Mouse (Mus musculus) megakaryocyte-erythroid progenitor cell, adult 5-6 weeks (primary cell): ENCODE data around the gene Leng9. TPM values are rescaled to one million over a fixed set of nuclear protein-coding genes. Genes with fewer than 3 reads are reported as not detected.
"Not testable (repeated sequence)": the region's sequence is repeated elsewhere in the genome, so short reads cannot be mapped to it uniquely, and the experiment has no call there.

Experiments used
- ATAC-seq: replicated peaks from 2 replicates; pipeline ENCODE4 v1.8.0; 2016; ENCODE audit warnings: mild to moderate bottlenecking, inconsistent platforms; ENCODE audit not compliant: severe bottlenecking, poor library complexity, low FRiP score, low TSS enrichment
- total RNA-seq, 2 experiments: library from RNA; stranded (forward) in 1 of 2; stranded (reverse) in 1 of 2; fragments of 200-1000, 215-1000 nt in 1 of 2; fragments of >200 nt in 1 of 2; fragmentation: Nextera tagmentation in 1 of 2; gene quantifications; 2 replicates each; pipeline ENCODE4 v1.2.3; 2014 to 2017

Leng9 gene
- total RNA-seq (2014; fragmentation: Nextera tagmentation) (0.47 TPM in 1 of 2 replicates, not detected in the other), total RNA-seq (2017) (2.6 and 3.2 TPM in 2 replicates)

GRCm38 (mm10) chr7:4150059-4150541 is at the start of gene Leng9:
Gene Leng9, minus strand, starts transcription at chr7:4150374.
- peak; percentile 26 for ATAC-seq

GRCm38 (mm10) chr7:4178438-4178837 is 28.3 kb upstream of the Leng9 start:
- peak; percentile 67 for ATAC-seq

GRCm38 (mm10) chr7:4170193-4170938 is 20.2 kb upstream of the Leng9 start:
- no peak for ATAC-seq

- ATAC-seq: no peak
These were observed 16.9 kb upstream of the Leng9 start for GRCm38 (mm10) chr7:4167098-4167497.

GRCm38 (mm10) chr7:4165286-4165685 is 15.1 kb upstream of the Leng9 start:
- no peak for ATAC-seq

- 0 out of 2 replicates have a peak, but pooled peaks have one; percentile 22 for ATAC-seq
These were observed 14.1 kb upstream of the Leng9 start, which contains the start of gene Cdc42ep5 for GRCm38 (mm10) chr7:4164090-4164910. Gene Cdc42ep5, minus strand, starts transcription at chr7:4164860.

GRCm38 (mm10) chr7:4163571-4164072 is 13.4 kb upstream of the Leng9 start:
- 0 out of 2 replicates have a peak, but pooled peaks have one; percentile 18 for ATAC-seq

- ATAC-seq: not testable (repeated sequence)
These were observed 11.4 kb upstream of the Leng9 start for GRCm38 (mm10) chr7:4161596-4161995.

GRCm38 (mm10) chr7:4154976-4155375 is 4.8 kb upstream of the Leng9 start:
- ATAC-seq: no peak

- ATAC-seq: no peak
These were observed 4.2 kb upstream of the Leng9 start for GRCm38 (mm10) chr7:4154356-4154755.

- ATAC-seq: no peak
These were observed 1.1 kb upstream of the Leng9 start for GRCm38 (mm10) chr7:4151241-4151640.

GRCm38 (mm10) chr7:4150811-4151221 is 642 bp upstream of the Leng9 start:
- peak; percentile 45 for ATAC-seq

- ATAC-seq: peak; percentile 56
These were observed 742 bp downstream of the Leng9 start for GRCm38 (mm10) chr7:4149209-4150054.

GRCm38 (mm10) chr7:4148341-4149208 is 1.6 kb downstream of the Leng9 start:
- ATAC-seq: peak; percentile 6; the same call in 1 of the 2 replicates

GRCm38 (mm10) chr7:4147836-4148235 is 2.3 kb downstream of the Leng9 start:
- ATAC-seq: no peak

- no peak for ATAC-seq
These were observed 2.8 kb downstream of the Leng9 start for GRCm38 (mm10) chr7:4147371-4147770.

- ATAC-seq: no peak
These were observed 3.7 kb downstream of the Leng9 start for GRCm38 (mm10) chr7:4146241-4147180.
